Mouse (Mus musculus) small intestine, adult 2 months (tissue): ENCODE data around the gene Tecpr1. TPM values are rescaled to one million over a fixed set of nuclear protein-coding genes. Genes with fewer than 3 reads are reported as not detected.

Experiments used
- H3K27ac ChIP-seq: fragments of 200-500 bp; 2 replicates; pipeline ENCODE4 v1.5.1; 2012; ENCODE audit warnings: low read depth, low read length, control low read depth, inconsistent platforms; ENCODE audit not compliant: insufficient read depth
- H3K27me3 ChIP-seq: fragments of 200-500 bp; 2 replicates; pipeline ENCODE4 v1.6.1; 2012; ENCODE audit warnings: mild to moderate bottlenecking, moderate library complexity, low read length, inconsistent platforms; ENCODE audit not compliant: control insufficient read depth, insufficient read depth
- H3K36me3 ChIP-seq: fragments of 200-500 bp; 2 replicates; pipeline ENCODE4 v1.6.1; 2012; ENCODE audit warnings: mild to moderate bottlenecking, low read length, control low read depth, inconsistent platforms; ENCODE audit not compliant: control insufficient read depth, insufficient read depth
- H3K4me1 ChIP-seq: fragments of 200-500 bp; 2 replicates; pipeline ENCODE4 v1.6.1; 2012; ENCODE audit warnings: low read length, inconsistent platforms, mixed read lengths; ENCODE audit not compliant: control insufficient read depth, insufficient read depth, insufficient read length
- H3K4me3 ChIP-seq: fragments of 200-500 bp; 2 replicates; pipeline ENCODE4 v1.5.1; 2012; ENCODE audit warnings: low read depth, mild to moderate bottlenecking, control low read depth, inconsistent platforms, low read length, moderate library complexity
- CTCF ChIP-seq: fragments of 200-500 bp; IDR thresholded peaks from 2 replicates; pipeline ENCODE4 v1.5.1; 2012; ENCODE audit warnings: low read depth, mild to moderate bottlenecking, control low read depth, inconsistent platforms, low read length, moderate library complexity, mixed read lengths; ENCODE audit not compliant: insufficient replicate concordance, insufficient read length; ENCODE audit errors: extremely low read depth
- POLR2A ChIP-seq: fragments of 200-500 bp; IDR thresholded peaks from 2 replicates; pipeline ENCODE4 v1.6.1; 2012; ENCODE audit warnings: low read depth, mild to moderate bottlenecking, control low read depth, inconsistent platforms, low read length, moderate library complexity
- WGBS: fragments of 180-500 bp; shearing (Covaris S2); methylation state at CpG from one replicate; pipeline ENCODE4 v1.1.7; 2018; 5-methylcytosine and 5-hydroxymethylcytosine counted together
- polyA plus RNA-seq: library from polyadenylated mRNA; depleted of rRNA; stranded (reverse); fragments of >200 nt; gene quantifications from 2 replicates; pipeline ENCODE4 v1.2.3, GENCODE M21; 2012; rRNA removed

Gene Tecpr1
- 16.0 and 29.7 TPM in 2 replicates for polyA plus RNA-seq

DNA sequence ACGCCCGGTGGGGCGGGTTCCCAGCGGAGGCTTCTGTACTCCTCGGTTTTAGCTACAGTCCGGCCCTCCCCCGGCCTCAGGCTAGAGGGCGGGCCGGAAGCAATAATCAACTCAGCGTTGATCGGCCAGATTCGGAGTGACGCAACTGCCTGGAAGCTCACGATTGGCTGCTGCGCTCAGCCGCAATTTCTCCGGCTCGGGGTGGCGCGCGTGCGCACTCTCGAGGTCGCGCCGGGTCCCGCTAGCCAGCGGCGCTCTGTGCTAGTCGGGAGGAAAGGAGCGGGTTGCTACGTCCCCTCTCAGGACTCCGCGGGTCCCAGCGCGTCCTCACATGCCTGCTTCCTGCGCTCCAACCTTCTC, at the start of gene Tecpr1:
Gene Tecpr1 (minus strand): TSS at position 113 of the 360 bp plus-strand sequence.
- H3K27ac ChIP-seq = peak within 1 kb of the TSS; percentile 51
- no peaks in the 10 kb centered on the region for H3K36me3 ChIP-seq
- H3K27me3 ChIP-seq = no peaks in the 10 kb centered on the region
- H3K4me3 ChIP-seq = peak within 1 kb of the TSS; percentile 88
- no peaks in the 10 kb centered on the region for H3K4me1 ChIP-seq
- TF ChIP-seq CTCF = no peak
- TF ChIP-seq POLR2A = peak; percentile 83; the same call in 1 of the 2 replicates
- under 1% methylated on average over 37 of the region's 37 CpGs for WGBS

DNA sequence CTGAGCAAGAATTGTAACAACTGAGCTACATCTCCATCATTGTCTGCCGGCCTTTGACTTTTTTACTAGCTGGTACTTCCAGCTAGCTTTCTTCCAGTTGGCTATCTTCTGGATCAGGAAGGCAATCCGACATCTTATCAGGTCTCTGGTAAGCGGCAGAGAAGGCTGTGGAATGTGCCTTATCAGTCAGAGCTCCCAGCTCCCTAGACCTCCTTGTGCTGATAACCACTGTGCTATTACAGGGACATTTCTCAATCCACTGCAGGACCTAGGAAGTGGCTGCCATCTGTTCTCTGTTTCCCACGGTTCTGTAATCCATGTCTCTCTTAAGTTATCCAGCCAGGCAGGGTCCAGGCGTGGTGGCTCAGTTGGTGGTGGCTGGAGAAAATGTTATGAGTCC, 48.4 kb upstream of the Tecpr1 start:
- Histone ChIP-seq H3K4me3 (no peak overlapping the region), H3K4me1 (no peaks in the 10 kb centered on the region; the same call in 1 of the 2 replicates), H3K27ac (no peak overlapping the region), H3K27me3 (no peaks in the 10 kb centered on the region), H3K36me3 (peaks cover 46% of the 10 kb centered on the region)
- TF ChIP-seq POLR2A = no peak
- no peak for TF ChIP-seq CTCF
- WGBS = 27% methylated on average over 5 of the region's 5 CpGs

- Histone ChIP-seq H3K4me3 (no peak overlapping the region), H3K36me3 (peaks cover 48% of the 10 kb centered on the region), H3K27me3 (no peaks in the 10 kb centered on the region), H3K4me1 (no peaks in the 10 kb centered on the region; the same call in 1 of the 2 replicates), H3K27ac (no peak overlapping the region)
- TF ChIP-seq POLR2A (no peak), CTCF (no peak)
- 85% methylated on average over 3 of the region's 3 CpGs for WGBS
Measured at GRCm38 (mm10) chr5:144271118-144271517, 47.7 kb upstream of the Tecpr1 start.

DNA sequence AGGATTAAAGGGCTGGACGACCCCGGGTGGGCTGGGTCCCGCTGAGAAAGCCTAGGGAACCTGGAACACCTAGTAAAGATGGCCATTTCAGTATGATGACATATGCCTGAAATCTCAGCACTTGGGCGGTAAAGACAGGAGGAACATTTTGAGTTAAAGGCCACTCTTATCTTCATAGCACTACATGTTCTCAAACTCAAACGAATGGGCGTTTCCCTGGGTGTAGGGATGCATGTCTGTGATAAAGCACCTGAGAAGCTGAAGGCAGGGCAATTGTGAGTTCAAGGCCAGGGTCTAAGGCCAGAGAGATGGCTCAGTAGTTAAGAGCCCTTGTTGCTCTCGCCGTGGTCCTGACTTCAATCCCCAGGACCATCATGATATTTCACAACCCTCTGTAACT, 47.0 kb upstream of the Tecpr1 start:
- no peak overlapping the region for H3K4me3 ChIP-seq
- no peaks in the 10 kb centered on the region; the same call in 1 of the 2 replicates for H3K4me1 ChIP-seq
- no peak overlapping the region for H3K27ac ChIP-seq
- peaks cover 47% of the 10 kb centered on the region for H3K36me3 ChIP-seq
- no peaks in the 10 kb centered on the region for H3K27me3 ChIP-seq
- 73% methylated on average over 8 of the region's 8 CpGs for WGBS
- TF ChIP-seq CTCF (no peak), POLR2A (no peak)

GRCm38 (mm10) chr5:144269926-144270325, 46.5 kb upstream of the Tecpr1 start:
- no peaks in the 10 kb centered on the region for H3K27me3 ChIP-seq
- no peaks in the 10 kb centered on the region; the same call in 1 of the 2 replicates for H3K4me1 ChIP-seq
- WGBS = 94% methylated on average over 7 of the region's 7 CpGs
- TF ChIP-seq POLR2A = no peak
- TF ChIP-seq CTCF = no peak
- no peak overlapping the region for H3K27ac ChIP-seq
- H3K36me3 ChIP-seq = peaks cover 48% of the 10 kb centered on the region
- no peak overlapping the region for H3K4me3 ChIP-seq

GRCm38 (mm10) chr5:144267535-144268241, 44.3 kb upstream of the Tecpr1 start:
- Histone ChIP-seq H3K27me3 (no peaks in the 10 kb centered on the region), H3K4me3 (no peak overlapping the region), H3K4me1 (no peaks in the 10 kb centered on the region; the same call in 1 of the 2 replicates), H3K27ac (no peak overlapping the region), H3K36me3 (peaks cover 50% of the 10 kb centered on the region)
- TF ChIP-seq CTCF (no peak), POLR2A (no peak)
- WGBS = 66% methylated on average over 8 of the region's 8 CpGs

GRCm38 (mm10) chr5:144263496-144263895, 40.1 kb upstream of the Tecpr1 start:
- Histone ChIP-seq H3K27me3 (no peaks in the 10 kb centered on the region), H3K27ac (no peak overlapping the region), H3K4me1 (peaks cover 13% of the 10 kb centered on the region), H3K36me3 (peaks cover 47% of the 10 kb centered on the region), H3K4me3 (no peak overlapping the region)
- WGBS = 84% methylated on average over 13 of the region's 13 CpGs
- no peak for TF ChIP-seq POLR2A
